Mouse (Mus musculus) mature B cell (primary cell): ENCODE data around the gene Gm3159.
"Not testable (repeated sequence)": the region's sequence is repeated elsewhere in the genome, so short reads cannot be mapped to it uniquely, and the experiment has no call there.

ENCODE experiments used
- in situ Hi-C: fragments of 300-500 bp; cut with MboI; formaldehyde crosslinking; loops from 2 replicates; pipeline ENCODE4 v1.14.3; 2019

Gm3159 gene

GRCm38 (mm10) chr14:4397226-4397625 is at the start of gene Gm3159:
Gene Gm3159 (plus strand): TSS chr14:4397526.
- in situ Hi-C loops, result not testable (repeated sequence)

- in situ Hi-C loops, result not testable (repeated sequence)
Observed at GRCm38 (mm10) chr14:4368991-4369390, 28.3 kb upstream of the Gm3159 start.

GRCm38 (mm10) chr14:4369691-4370090 is 27.6 kb upstream of the Gm3159 start:
- in situ Hi-C loops, result not testable (repeated sequence)

GRCm38 (mm10) chr14:4377871-4378270 is 19.5 kb upstream of the Gm3159 start:
- in situ Hi-C loops, result not testable (repeated sequence)

GRCm38 (mm10) chr14:4385606-4386005 is 11.7 kb upstream of the Gm3159 start:
- in situ Hi-C loops, result not testable (repeated sequence)

- in situ Hi-C loops, result not testable (repeated sequence)
Observed at GRCm38 (mm10) chr14:4392841-4393530, 4.3 kb upstream of the Gm3159 start.

- in situ Hi-C loops, result not testable (repeated sequence)
Observed at GRCm38 (mm10) chr14:4398624-4399023, 1.3 kb downstream of the Gm3159 start.

- in situ Hi-C loops, result not testable (repeated sequence)
Observed at GRCm38 (mm10) chr14:4400115-4400789, 2.9 kb downstream of the Gm3159 start.

- in situ Hi-C loops, result not testable (repeated sequence)
Observed at GRCm38 (mm10) chr14:4401245-4401644, 3.9 kb downstream of the Gm3159 start.

- in situ Hi-C loops, result not testable (repeated sequence)
Observed at GRCm38 (mm10) chr14:4403840-4404239, 6.5 kb downstream of the Gm3159 start.

- in situ Hi-C loops, result not testable (repeated sequence)
Observed at GRCm38 (mm10) chr14:4409939-4410338, 12.6 kb downstream of the Gm3159 start.

GRCm38 (mm10) chr14:4414965-4415835 is 17.9 kb downstream of the Gm3159 start, which contains the start of gene Gm3164:
Gene Gm3164 (plus strand): TSS chr14:4415448.
- in situ Hi-C loops, result not testable (repeated sequence)

GRCm38 (mm10) chr14:4430692-4431091 is 33.4 kb downstream of the Gm3159 start, which contains the start of gene Gm3173:
Gene Gm3173 (plus strand): TSS chr14:4430992.
- in situ Hi-C loops, result not testable (repeated sequence)
